Mouse (Mus musculus): ENCODE measurements at regions not wholly inside any gene's neighbourhood (a gene's known extent, or its start where the extent isn't known, plus 50 kb on each side); places are given as distances from the start of the nearest gene placed in this dataset.
"Not testable (repeated sequence)": the region's sequence is repeated elsewhere in the genome, so short reads cannot be mapped to it uniquely, and the experiment has no call there.

- peak; percentile 36 to 56 for DNase-seq (ENCODE audit: low spot score in 2 of 2)
Measured at GRCm38 (mm10) chr10:9462361-9462760, 212.6 kb downstream of the Samd5 start.

GRCm38 (mm10) chr10:9459145-9459544, 215.9 kb downstream of the Samd5 start:
- no peak for DNase-seq (ENCODE audit: low spot score in 2 of 2)

- no peak for DNase-seq (ENCODE audit: low spot score in 2 of 2)
Measured at GRCm38 (mm10) chr10:9458466-9458865, 216.5 kb downstream of the Samd5 start.

GRCm38 (mm10) chr10:9457222-9457621, 217.8 kb downstream of the Samd5 start:
- no peak for DNase-seq (ENCODE audit: low spot score in 2 of 2)

- DNase-seq (ENCODE audit: low spot score in 2 of 2), result no peak
Measured at GRCm38 (mm10) chr10:9439072-9439471, 235.9 kb downstream of the Samd5 start.

GRCm38 (mm10) chr10:9438366-9438765, 236.6 kb downstream of the Samd5 start:
- DNase-seq (ENCODE audit: low spot score in 2 of 2), result no peak

GRCm38 (mm10) chr10:9429085-9429484, 245.9 kb downstream of the Samd5 start:
- DNase-seq (ENCODE audit: low spot score in 2 of 2), result no peak

GRCm38 (mm10) chr10:9420741-9421140, 254.3 kb downstream of the Samd5 start:
- DNase-seq (ENCODE audit: low spot score in 2 of 2), result no peak

GRCm38 (mm10) chr10:9416685-9417084, 258.3 kb downstream of the Samd5 start:
- DNase-seq (ENCODE audit: low spot score in 2 of 2), result no peak

GRCm38 (mm10) chr10:9406101-9406500, 268.9 kb downstream of the Samd5 start:
- DNase-seq (ENCODE audit: low spot score in 2 of 2), result no peak

GRCm38 (mm10) chr10:9405417-9405816, 269.6 kb downstream of the Samd5 start:
- no peak for DNase-seq (ENCODE audit: low spot score in 2 of 2)

GRCm38 (mm10) chr10:9404963-9405362, 270.0 kb downstream of the Samd5 start:
- no peak for DNase-seq (ENCODE audit: low spot score in 2 of 2)

GRCm38 (mm10) chr10:9400911-9401617, 273.9 kb downstream of the Samd5 start:
- no peak for DNase-seq (ENCODE audit: low spot score in 2 of 2)

GRCm38 (mm10) chr10:9377440-9378101, 297.4 kb downstream of the Samd5 start:
- DNase-seq (ENCODE audit: low spot score in 2 of 2), result no peak

GRCm38 (mm10) chr10:9362306-9362865, 312.6 kb downstream of the Samd5 start:
- no peak for DNase-seq (ENCODE audit: low spot score in 2 of 2)

GRCm38 (mm10) chr10:9338207-9338801, 336.7 kb downstream of the Samd5 start:
- no peak for DNase-seq (ENCODE audit: low spot score in 2 of 2)

- no peak for DNase-seq (ENCODE audit: low spot score in 2 of 2)
Measured at GRCm38 (mm10) chr10:9334245-9334845, 340.7 kb downstream of the Samd5 start.

GRCm38 (mm10) chr10:9331694-9332093, 343.3 kb downstream of the Samd5 start:
- no peak for DNase-seq (ENCODE audit: low spot score in 2 of 2)

GRCm38 (mm10) chr10:9328324-9328723, 346.7 kb downstream of the Samd5 start:
- DNase-seq (ENCODE audit: low spot score in 2 of 2), result no peak

GRCm38 (mm10) chr10:9327881-9328280, 347.1 kb downstream of the Samd5 start:
- not testable (repeated sequence) for DNase-seq (ENCODE audit: low spot score in 2 of 2)

- DNase-seq (ENCODE audit: low spot score in 2 of 2), result no peak
Measured at GRCm38 (mm10) chr10:9312326-9312725, 362.7 kb downstream of the Samd5 start.

GRCm38 (mm10) chr10:9310346-9310745, 364.7 kb downstream of the Samd5 start:
- DNase-seq (ENCODE audit: low spot score in 2 of 2), result no peak
